Comparison of ENCODE assay signal across 9 mouse cellular contexts in the genomic region with DNA sequence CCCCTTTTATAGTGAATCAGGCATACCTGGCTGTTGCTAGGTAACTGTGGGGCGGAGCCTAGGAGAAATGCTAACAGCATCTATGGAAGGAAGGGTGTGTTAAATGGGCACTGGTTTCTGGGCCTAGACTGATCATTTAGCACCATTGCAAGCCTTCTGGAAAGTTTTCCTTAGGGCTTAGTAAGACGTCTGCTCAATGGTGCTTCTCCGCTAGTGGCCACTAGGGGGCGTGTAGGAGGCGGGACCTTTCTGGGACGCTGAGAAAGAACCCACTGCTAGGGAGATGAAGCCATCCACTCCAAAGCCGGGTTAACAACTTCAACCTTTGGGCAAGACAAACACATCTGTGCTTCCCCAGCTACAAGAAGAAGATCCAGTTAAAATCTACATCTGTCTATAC. TPM values are rescaled to one million over a fixed set of nuclear protein-coding genes. Genes with fewer than 3 reads are reported as not detected.
DNase-seq lines count a peak whose midpoint lies in the region; ATAC-seq and TF ChIP-seq lines count a peak whose summit lies in the region.
"Had no signal": no experiment of that assay in that cellular context is flagged by ENCODE, and none has a peak within 500 bp of the region (broad histone marks: within the 10 kb centered on the region; RNA-seq: fewer than 3 reads in every experiment).

No protein-coding gene starts in this region.

- H3K27ac ChIP-seq in layer of hippocampus, adult 2 months: peak overlapping the region; percentile 55; the same call in 1 of the 2 replicates
- H3K27ac ChIP-seq: embryonic facial prominence, embryonic 15.5 days had no signal

- peak; percentile 46 to 76 for DNase-seq in layer of hippocampus, adult 2 months (ENCODE audit: low spot score in 2 of 2)
- DNase-seq in layer of hippocampus, adult 9-11 months: no peak
- DNase-seq in brain, adult 2 months (ENCODE audit: low read depth, low spot score): peak; percentile 68
- DNase-seq in hindlimb bud, embryonic 11.5 days (ENCODE audit: extremely low spot score, low read depth, low spot score): peak; percentile 14
- DNase-seq in left cerebral cortex, postnatal 14 days (ENCODE audit: low spot score in 2 of 2): peak; percentile 41 to 70
- DNase-seq in natural killer cell, adult 2 months (ENCODE audit: low spot score in 2 of 2): peak; percentile 51 to 72
- peak; percentile 66 for DNase-seq in testis, postnatal 14 days (ENCODE audit: low spot score)

- intact Hi-C loops in left cerebral cortex, postnatal 14 days (cut with DNase I): loop anchor here (2.0 kb wide), 1 partner anchor 60 kb away; no protein-coding TSS in a partner anchor

- H3K4me3 ChIP-seq in layer of hippocampus, adult 2 months: no peak overlapping the region
- H3K4me3 ChIP-seq: embryonic facial prominence, embryonic 15.5 days had no signal

- peak; percentile 73 for ATAC-seq in erythroblast, adult 5-6 weeks (replicated peaks; ENCODE audit: low FRiP score, poor library complexity, severe bottlenecking)

- peak; percentile 95 for TF ChIP-seq CTCF in layer of hippocampus, adult 2 months (conservative IDR thresholded peaks at IDR 0.05)

RNA-seq across cellular contexts. Expression of gene Retreg1, which starts 57.6 kb away (rescaled TPM):
- 10 to 100 TPM; 27.3 to 28.6 TPM for total RNA-seq in layer of hippocampus, adult 2 months (2021)
- 8.2 and 20.0 TPM in 2 replicates for total RNA-seq in erythroblast, adult 5-6 weeks (2015; ENCODE audit: low replicate concordance)
- 4.6 and 7.8 TPM in 2 replicates for total RNA-seq in erythroblast, adult 5-6 weeks (2017; ENCODE audit: low replicate concordance)
- total RNA-seq in left cerebral cortex, postnatal 14 days (2021): 10 to 100 TPM; 35.0 to 39.9 TPM
